ENCODE assay signal across 25 mouse cellular contexts in the genomic region with DNA sequence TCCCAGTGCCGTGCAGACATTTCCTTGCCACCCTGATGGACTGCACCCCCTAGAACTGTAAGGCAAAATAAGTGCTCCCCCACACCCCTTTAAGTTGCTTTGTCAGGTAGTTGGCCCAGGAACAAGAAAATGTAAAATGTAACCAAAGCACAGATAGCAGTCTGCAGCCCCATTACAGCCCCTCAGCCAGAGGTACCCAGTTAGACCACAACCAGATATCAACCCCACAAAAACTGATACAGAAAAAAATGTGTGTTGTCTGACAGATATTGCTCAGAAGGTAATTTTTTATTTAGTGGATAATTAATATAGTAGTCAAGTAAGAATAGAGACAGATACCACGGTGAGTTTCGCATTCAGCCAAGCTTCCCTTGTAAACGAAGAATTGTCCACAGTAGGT.
"Had no signal": no experiment of that assay in that cellular context is flagged by ENCODE, and none has a peak within 500 bp of the region (broad histone marks: within the 10 kb centered on the region; RNA-seq: fewer than 3 reads in every experiment).

No protein-coding gene starts in this region.

- H3K9me3 ChIP-seq: embryonic facial prominence, embryonic 10.5 days; embryonic facial prominence, embryonic 12.5 days; embryonic facial prominence, embryonic 13.5 days; embryonic facial prominence, embryonic 15.5 days; forebrain, embryonic 10.5 days; forebrain, embryonic 12.5 days; forebrain, embryonic 13.5 days; forebrain, embryonic 15.5 days had no signal

- DNase-seq: cerebellum, adult 9-10 months; cerebellum, adult 9-11 months; cerebellum, postnatal 10 days; cerebellum, postnatal 14 days; cerebellum, postnatal 25 days; cerebellum, postnatal 36 days; embryo, embryonic 11 days; forebrain, postnatal 0 days; gastrocnemius, adult 2 months; gastrocnemius, postnatal 10 days; gastrocnemius, postnatal 14 days; gastrocnemius, postnatal 25 days; gastrocnemius, postnatal 36 days; heart, adult 11 months; heart, adult 18-20 months; heart, adult 2 months had no signal

- H3K4me1 ChIP-seq: embryonic facial prominence, embryonic 12.5 days; embryonic facial prominence, embryonic 13.5 days; embryonic facial prominence, embryonic 15.5 days; forebrain, embryonic 10.5 days; forebrain, embryonic 12.5 days; forebrain, embryonic 13.5 days; forebrain, embryonic 15.5 days had no signal

- H3K27me3 ChIP-seq: embryonic facial prominence, embryonic 12.5 days; embryonic facial prominence, embryonic 13.5 days; embryonic facial prominence, embryonic 15.5 days; forebrain, embryonic 12.5 days; forebrain, embryonic 13.5 days; forebrain, embryonic 15.5 days had no signal

- H3K36me3 ChIP-seq: embryonic facial prominence, embryonic 10.5 days; embryonic facial prominence, embryonic 12.5 days; embryonic facial prominence, embryonic 13.5 days; embryonic facial prominence, embryonic 15.5 days; forebrain, embryonic 10.5 days; forebrain, embryonic 12.5 days; forebrain, embryonic 15.5 days had no signal

- H3K9ac ChIP-seq: embryonic facial prominence, embryonic 12.5 days; embryonic facial prominence, embryonic 13.5 days; embryonic facial prominence, embryonic 15.5 days; forebrain, embryonic 12.5 days; forebrain, embryonic 13.5 days; forebrain, embryonic 15.5 days; forebrain, postnatal 0 days had no signal

- H3K27ac ChIP-seq: embryonic facial prominence, embryonic 10.5 days; embryonic facial prominence, embryonic 12.5 days; embryonic facial prominence, embryonic 13.5 days; embryonic facial prominence, embryonic 15.5 days; forebrain, embryonic 10.5 days; forebrain, embryonic 12.5 days; forebrain, embryonic 13.5 days; forebrain, embryonic 15.5 days; gastrocnemius, adult 2 months; heart, adult 2 months had no signal

- H3K4me3 ChIP-seq: embryonic facial prominence, embryonic 10.5 days; embryonic facial prominence, embryonic 12.5 days; embryonic facial prominence, embryonic 13.5 days; embryonic facial prominence, embryonic 15.5 days; erythroblast, embryonic 14.5 days; forebrain, embryonic 10.5 days; forebrain, embryonic 12.5 days; forebrain, embryonic 13.5 days; forebrain, embryonic 15.5 days; gastrocnemius, adult 2 months; heart, adult 2 months had no signal
